Mouse (Mus musculus) central nervous system, embryonic 14 days (tissue): ENCODE results near the gene Pth. TPM values are rescaled to one million over a fixed set of nuclear protein-coding genes. Genes with fewer than 3 reads are reported as not detected.

Experiments
- polyA plus RNA-seq: library from polyadenylated mRNA; depleted of rRNA; stranded (reverse); fragments of >200 nt; gene quantifications from 2 replicates; pipeline ENCODE4 v1.2.3, GENCODE M21; 2012; rRNA removed

The Pth gene
- not detected in 2 replicates for polyA plus RNA-seq

GRCm38 (mm10) chr7:113388470-113388869, at the start of gene Pth:
Pth (minus strand) TSS chr7:113388570.

DNA sequence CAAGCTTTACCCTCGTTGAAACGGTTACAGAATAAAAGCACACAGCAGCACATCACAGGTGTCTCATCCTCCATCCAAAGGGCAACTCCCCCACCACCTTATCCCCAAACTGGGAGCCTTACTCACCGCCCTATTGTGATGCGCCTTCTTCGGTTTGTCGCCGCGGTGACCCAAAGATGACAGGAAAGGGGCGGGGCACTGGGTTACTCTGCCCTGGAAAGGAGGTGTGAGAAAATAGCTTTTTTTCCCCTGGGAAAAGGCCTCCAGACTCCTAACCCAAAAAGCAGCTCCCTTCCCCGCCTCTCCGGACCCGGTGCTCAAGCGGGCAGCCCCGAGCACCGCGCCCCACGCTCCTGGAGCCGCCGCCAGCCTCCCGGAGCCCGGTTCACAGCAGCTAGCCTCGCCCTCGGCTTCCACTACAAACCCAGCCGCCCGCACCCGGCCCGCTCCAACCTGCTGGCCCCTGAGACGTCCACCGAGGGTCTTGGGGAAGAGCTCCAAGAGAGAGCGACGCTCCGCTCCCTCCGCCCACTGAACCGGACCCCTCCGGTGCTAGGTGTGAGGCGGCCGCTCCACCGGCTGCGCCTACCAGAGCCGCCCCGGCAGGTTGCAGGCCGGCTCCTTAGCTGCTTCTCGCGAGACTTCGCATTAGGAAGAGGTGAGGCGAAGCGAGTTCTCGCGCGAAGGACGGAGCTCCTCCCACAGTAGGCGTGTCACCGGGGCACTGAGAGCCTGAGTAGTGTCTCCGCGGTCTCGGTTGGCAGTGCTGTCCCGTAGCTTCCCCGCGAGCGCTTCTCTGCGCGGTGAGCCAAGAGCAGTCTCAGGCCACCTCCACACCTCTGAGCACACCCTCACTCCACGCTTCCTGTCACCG, 19.4 kb downstream of the Pth start, which contains the start of gene Btbd10:
Gene Btbd10, minus strand, starts transcription at position 647 of the 874 bp plus-strand sequence.

Other genes starting within 250 kb of the Pth start
- 14.1 and 15.4 TPM in 2 replicates for gene Arntl, start 181.1 kb downstream of the Pth start, polyA plus RNA-seq
- 47.2 and 49.4 TPM in 2 replicates for gene Btbd10, start 19.2 kb downstream of the Pth start, polyA plus RNA-seq
- gene Far1, start 125.3 kb upstream of the Pth start, polyA plus RNA-seq, result 58.2 and 58.6 TPM in 2 replicates